Mouse (Mus musculus) liver, embryonic 15.5 days (tissue): Measurements from ENCODE around the gene Grem1. TPM values are rescaled to one million over a fixed set of nuclear protein-coding genes. Genes with fewer than 3 reads are reported as not detected.

ENCODE experiments used
- polyA plus RNA-seq: library from polyadenylated mRNA; unstranded; fragments of >200 nt; fragmentation: Nextera tagmentation; extraction: Ambion mirVana; gene quantifications from 2 replicates; pipeline ENCODE4 v1.2.1, GENCODE M21; 2015

Grem1 gene
- polyA plus RNA-seq, 1 experiment from 2014 or later, result 0.02 TPM

Other genes with a start within 250 kb of the Grem1 start
- gene Scg5, start 70.5 kb upstream of the Grem1 start, polyA plus RNA-seq, result 0.09 and 0.14 TPM in 2 replicates
- 16.3 and 17.1 TPM in 2 replicates for gene Arhgap11a, start 90.0 kb upstream of the Grem1 start, polyA plus RNA-seq